Mouse (Mus musculus): ENCODE measurements around the gene Synm.

Synm gene

GRCm38 (mm10) chr7:67695906-67696305 lies 63.6 kb downstream of the Synm start:
- DNase-seq: no peak

GRCm38 (mm10) chr7:67692791-67693538 lies 66.6 kb downstream of the Synm start:
- no peak for DNase-seq

- no peak for DNase-seq
These were observed 67.4 kb downstream of the Synm start for GRCm38 (mm10) chr7:67692141-67692540.

- DNase-seq: no peak
These were observed 68.5 kb downstream of the Synm start for GRCm38 (mm10) chr7:67691036-67691435.

- no peak for DNase-seq
These were observed 69.7 kb downstream of the Synm start for GRCm38 (mm10) chr7:67689793-67690192.

- DNase-seq: no peak
These were observed 71.3 kb downstream of the Synm start for GRCm38 (mm10) chr7:67688281-67688680.

- DNase-seq: no peak
These were observed 73.0 kb downstream of the Synm start for GRCm38 (mm10) chr7:67686545-67686944.

- DNase-seq: no peak
These were observed 76.5 kb downstream of the Synm start for GRCm38 (mm10) chr7:67683006-67683405.

GRCm38 (mm10) chr7:67681078-67681477 lies 78.5 kb downstream of the Synm start:
- no peak for DNase-seq

Data from cerebellum, adult 9-10 months (tissue).